Mouse (Mus musculus): Measurements from ENCODE around the gene Tex26.

The Tex26 gene

DNA sequence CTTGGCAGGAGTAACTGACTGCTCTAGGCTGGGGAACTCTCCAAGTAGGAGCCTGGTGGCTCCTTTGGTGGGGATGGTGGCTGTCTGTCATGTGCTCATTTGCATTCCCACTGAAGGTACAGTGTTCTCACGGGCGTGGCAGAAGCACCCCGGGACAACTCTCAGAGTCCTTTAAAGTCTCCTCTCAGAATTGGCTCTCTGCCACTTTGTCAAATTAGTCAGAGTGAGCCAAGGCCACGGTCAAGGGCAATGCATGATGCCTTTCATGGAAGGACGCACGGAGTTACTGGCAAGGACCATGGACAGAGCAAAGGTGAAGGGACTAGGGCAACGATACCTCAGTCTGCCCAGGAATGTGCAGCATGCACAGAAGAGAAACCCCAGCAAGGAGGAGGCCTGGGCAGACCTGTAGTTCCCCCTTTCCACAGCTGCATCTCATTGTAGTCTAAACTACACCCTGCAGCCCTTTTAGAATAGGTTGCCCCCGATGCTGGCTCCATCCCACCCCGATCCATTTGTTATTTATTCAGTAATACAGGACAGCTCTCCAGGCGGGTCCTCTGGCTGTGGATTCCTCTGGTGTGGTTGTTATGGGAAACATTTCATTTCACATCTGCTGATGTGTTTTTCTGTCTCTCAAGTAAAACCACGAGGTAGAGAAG lies 49.0 kb downstream of the Tex26 start:
- no peak for DNase-seq (ENCODE audit: low read depth, low spot score)

DNA sequence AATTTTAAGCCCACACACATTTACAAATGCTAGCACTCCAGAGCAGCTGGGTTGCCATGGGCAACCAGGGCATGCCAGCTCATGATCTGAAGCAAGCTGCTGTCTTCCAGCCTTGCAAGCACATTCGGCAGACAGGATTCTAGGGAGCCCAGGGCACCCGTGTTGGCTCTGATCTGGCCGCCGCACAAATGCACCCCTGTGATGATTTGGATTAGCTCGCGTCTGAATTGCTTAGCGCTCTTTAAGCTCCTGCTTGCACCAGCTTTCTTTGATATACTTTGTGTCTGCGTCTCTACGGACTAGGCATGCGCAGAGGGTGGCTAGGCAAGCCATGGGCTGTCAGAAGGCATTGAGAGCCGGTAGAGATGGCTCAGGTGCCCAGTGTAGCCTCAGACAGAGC lies 49.7 kb downstream of the Tex26 start:
- DNase-seq (ENCODE audit: low read depth, low spot score): peak; percentile 61

DNA sequence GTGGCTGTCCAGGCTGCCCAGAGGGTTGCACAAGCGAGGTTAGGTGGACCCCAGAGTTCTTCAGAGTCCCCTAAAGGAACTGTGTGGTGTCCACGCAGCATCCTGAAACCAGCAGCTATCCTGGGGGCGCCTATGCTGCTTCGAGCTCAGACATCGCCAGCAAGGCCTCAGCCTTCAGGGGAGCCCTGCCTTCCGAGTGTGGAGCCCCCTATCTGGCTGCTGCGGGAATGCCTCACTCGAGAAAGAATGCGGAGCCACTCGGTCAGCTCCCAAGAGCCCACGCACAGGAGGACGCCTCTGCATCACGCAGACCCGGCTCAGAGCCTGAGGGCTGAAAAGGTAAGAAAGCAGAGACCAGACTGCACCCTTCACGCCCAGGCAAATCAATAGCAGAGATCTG lies 50.8 kb downstream of the Tex26 start:
- no peak for DNase-seq (ENCODE audit: low read depth, low spot score)

DNA sequence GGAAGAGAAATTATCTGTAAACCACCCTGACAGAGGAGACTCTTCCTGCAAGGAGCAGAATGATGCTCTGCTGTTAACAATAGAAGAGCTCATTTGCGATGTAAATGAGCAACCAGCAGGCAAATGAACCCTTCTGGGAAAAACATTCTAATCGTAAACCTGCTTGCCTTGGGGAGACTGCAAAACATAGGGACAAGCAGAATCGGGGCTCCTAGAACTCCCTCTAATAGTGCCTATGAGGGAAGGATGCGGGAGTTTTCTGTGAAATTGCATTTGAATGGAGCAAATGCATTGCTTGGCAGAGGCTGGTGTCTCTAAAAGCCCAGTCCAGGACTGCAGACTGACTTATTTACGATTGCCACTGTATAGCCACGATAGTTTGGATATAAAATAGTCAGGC lies 56.2 kb downstream of the Tex26 start:
- DNase-seq (ENCODE audit: low read depth, low spot score): no peak

DNA sequence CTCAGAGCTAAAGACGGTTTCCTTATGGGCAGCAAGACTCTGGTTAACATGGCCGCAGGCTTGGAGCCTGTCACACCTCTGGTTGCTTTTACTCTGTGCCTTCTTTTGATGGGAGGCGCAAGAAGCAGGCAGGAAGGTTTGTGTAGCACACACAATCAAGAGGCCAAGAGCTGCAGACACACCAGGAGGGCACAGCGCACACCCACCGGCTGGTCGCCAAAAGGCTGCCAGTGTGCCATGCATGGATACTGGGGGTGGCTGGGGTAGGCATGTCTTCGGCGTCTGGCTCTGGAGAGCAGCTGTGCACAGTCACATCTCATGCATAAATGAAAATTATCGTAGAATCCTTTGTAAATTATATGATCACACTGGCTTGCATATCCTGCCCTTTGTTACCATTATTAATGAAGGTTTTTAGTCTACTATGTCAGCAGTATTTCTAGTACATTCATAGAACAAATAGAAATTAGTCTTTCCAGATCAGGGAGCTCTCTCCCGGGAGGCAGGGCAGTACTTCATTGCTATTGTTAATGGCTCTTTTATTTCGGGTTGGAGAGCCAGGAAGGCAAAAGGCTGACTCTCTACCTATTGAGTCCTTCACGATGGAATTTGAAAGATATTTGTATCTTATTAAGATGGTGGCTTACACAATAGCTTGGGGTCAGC lies 57.1 kb downstream of the Tex26 start:
- no peak for DNase-seq (ENCODE audit: low read depth, low spot score)

DNA sequence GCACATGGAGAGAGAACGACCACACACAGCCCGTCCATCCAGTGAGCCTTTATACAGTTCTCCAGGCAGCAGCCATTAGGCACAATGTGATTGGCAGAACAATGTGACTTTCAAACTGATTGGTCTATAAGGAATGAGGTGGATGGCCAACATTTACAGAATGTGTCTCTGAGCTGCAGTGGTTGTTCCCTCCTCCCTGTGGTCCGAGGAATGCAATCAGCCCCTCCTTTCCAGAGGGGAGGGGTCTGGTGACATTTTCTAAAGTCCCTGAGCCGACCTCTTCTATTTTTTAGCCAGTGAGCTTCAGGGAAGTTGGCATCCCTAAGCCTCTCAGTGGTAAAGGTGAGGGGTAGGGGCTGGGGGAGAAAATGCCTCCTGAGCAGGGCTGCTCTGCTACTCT lies 60.5 kb downstream of the Tex26 start:
- no peak for DNase-seq (ENCODE audit: low read depth, low spot score)

DNA sequence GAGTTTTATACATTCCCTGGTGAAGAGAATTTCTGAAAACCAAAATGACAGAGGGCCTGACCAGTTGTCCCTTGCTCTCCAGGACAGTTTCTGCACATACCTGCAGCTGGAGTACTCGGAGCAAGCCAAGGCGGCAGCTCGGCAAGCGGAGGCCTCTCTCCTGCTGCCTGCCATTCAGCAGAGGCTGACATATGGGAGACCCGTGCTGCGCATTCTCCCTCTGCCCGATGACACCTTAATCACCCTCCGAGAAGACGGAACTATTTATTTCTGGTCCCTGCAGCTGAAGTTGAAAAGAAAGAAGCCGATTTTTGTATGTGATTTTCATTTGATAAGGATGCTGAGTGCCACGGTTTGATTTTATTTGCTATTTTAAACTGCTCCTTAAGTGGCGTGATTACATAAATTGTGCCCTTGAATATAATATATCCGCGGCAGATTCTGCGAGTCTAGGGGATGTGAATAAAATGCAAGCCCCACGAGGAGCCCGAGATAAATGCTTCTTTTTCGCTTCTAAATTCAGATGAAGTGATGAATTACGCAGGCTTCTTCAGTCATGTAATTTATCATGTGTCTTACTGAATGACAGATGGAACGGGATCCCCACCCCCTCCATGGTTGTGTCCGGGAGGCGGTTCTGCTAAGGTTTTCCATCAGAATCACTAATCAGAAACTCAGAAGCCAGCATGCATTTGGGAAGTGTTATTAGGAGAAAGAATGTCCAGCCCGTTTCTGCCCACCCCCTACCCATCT lies 64.1 kb downstream of the Tex26 start:
- no peak for DNase-seq (ENCODE audit: low read depth, low spot score)

DNA sequence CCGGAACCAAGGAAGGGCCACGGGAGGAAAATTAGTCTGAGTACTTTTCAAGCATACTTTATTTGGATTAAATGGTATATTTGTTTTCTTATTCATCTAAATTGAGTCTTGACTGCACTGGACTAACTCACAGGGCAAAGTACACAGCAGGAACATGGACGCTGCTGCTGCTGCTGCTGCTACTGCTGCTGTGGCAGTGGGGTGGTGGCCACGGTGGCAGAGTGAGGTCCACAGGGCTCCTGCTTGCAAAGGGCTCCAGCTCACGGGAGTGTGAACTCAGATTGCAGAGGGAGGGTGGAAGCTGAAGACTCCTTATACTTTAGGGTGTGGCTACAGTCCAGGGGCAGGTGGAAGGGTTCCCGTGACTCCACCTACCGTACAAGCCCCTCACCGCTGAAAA lies 65.5 kb downstream of the Tex26 start:
- DNase-seq (ENCODE audit: low read depth, low spot score): no peak

DNA sequence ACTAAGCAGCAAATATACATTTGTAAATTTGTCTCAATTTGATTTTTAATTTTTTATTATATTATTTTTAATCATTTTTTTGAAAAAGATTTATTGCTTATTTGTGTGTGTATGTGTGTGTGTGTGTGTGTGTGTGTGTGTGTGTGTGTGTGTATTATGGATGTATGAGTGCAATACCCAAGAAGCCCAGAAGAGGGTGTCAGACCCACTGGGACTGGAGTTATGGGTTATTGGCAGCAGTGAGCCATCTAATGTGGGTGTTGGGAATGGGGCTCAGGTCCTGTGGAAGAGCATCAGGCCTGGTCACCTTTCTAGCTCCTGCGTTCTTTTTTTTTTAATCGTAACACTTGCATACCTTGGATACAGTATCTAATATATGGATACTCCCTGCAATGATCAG lies 66.6 kb downstream of the Tex26 start:
- no peak for DNase-seq (ENCODE audit: low read depth, low spot score)

DNA sequence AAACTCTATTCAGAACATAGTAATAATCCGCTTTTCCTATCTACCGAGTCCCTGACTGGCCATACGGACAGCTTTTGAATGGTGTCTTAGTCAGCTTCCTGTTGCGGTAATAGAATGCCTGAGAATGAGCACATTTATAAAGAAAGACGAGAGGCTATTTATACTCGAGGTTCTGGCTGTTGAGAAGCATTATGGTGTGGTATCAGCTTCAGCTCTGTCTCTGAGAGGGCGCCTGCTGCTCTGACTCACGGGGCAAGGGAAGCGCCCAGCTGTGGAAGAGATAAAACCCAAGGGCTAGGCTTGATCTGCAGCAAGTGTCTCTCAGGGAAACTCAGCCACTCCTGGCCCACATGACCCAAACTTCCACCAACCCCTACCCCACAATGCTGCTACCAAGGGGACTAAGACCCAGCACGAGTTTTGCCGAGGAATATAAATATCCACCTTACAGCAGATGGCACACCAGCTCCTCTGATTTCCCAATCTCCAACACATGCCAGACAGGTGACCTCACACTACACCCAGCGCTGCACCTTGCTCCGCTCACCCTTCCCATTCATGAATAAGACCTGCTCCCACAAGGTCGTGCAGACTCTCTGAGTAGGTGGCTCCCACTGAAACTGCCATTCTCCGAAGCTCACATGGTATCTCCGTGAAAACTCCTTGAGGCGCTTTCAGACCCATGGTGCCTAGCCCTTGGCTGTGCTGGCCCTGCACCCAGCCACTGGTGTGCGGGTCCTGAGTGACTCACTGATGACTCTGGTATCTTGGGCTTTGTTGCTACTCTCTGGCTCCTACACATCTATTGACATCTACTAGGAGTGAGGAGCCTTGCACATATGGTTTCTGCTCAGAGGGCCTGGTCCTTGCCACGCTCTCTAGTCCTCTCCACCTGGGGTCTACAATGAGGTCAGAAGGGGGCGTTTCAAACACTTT lies 68.9 kb downstream of the Tex26 start:
- no peak for DNase-seq (ENCODE audit: low read depth, low spot score)

DNA sequence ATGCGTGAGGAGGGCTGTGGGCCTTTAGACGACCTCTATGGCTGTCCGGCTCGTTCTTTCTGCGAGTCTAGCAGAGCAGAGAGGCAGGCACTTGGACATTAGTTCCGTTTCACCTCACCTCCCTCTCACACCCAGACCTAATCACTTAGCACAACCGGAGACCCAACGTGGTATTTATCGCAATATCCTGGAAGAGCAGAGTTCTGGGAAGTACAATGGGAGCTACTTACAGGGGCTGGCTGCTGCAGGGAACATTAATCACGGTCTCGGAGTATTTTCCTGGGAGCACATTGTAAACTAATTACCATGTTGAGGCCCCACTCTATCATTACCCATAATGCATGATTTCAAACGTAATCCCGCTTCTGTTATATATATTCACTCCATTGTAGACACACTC lies 70.9 kb downstream of the Tex26 start:
- no peak for DNase-seq (ENCODE audit: low read depth, low spot score)

DNA sequence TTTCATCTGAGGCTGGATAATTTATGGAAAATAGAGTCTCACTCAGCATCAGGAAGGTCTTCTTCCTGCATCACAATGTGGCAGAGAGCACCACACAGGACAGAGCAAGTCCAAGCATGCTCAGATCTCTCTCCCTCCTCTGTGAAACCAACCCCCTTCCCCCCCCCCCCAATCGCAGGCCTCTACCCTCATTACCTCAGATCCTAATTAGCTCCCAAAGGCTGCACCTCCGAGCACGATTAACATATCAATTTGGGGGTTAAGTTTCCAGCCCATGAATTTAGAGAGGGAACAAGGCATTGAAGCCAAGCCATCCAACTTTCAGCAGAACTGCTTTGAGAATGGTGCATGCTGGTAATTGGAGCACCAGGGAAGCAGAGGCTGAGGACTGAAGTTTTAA lies 73.2 kb downstream of the Tex26 start:
- no peak for DNase-seq (ENCODE audit: low read depth, low spot score)

DNA sequence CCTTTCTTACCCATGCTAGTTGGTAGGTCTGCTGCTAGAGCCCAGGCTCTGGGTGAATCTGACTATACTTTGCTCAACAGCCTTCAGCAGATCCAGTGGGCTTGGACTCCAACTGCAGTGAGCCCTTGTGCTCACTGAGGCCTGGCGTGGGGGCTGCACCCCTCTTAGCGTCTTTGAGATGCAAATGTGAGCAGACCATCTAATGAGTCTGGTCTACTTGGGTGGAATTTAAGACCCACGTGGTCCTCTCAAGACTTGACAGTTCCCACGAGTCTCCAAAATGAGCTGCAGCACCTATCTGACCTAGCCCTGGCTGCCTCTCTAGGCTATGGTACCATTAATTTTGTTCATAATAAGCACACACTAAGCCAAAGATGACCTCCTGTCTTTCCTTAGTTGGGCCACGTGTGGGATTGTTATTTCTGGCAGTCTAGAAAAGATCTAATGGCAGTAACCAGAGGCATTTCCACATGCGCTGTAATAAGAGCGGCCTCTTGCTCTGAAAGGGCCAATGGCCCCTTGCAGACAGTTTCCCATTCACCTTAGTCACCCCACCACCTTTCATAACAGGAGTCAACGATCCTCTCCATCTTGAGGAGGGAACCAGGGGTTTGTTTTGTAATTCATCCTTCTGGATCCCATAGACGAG lies 74.1 kb downstream of the Tex26 start:
- DNase-seq (ENCODE audit: low read depth, low spot score): no peak

DNA sequence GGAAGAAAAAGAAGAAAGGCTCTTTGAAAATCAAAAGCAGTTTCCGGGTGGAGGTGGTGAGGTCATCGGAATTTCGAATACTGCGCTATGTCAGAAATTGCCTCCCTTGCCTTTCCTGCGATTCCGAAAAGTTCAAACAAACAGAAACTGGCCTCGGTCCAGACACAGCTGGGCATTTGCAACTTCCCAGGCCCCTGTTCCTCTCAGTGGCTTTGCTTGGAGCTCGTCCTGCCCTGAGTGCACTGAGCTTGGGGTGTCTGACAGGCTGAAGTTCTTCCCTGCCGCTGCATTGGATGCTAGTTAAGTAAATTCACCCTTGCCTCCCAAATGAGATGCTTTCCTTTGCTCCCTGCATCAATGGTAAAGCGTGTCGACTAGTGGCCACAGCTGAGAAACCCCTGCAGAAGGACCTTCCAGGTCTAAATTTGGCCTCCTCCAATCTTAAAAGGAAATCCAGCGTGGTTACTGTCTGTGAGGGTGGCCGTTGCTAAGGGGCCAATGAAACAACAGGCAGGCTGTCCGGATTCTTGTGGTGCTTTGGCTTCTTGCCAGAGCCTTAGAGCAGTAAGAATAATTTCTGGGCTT lies 74.7 kb downstream of the Tex26 start:
- no peak for DNase-seq (ENCODE audit: low read depth, low spot score)

DNA sequence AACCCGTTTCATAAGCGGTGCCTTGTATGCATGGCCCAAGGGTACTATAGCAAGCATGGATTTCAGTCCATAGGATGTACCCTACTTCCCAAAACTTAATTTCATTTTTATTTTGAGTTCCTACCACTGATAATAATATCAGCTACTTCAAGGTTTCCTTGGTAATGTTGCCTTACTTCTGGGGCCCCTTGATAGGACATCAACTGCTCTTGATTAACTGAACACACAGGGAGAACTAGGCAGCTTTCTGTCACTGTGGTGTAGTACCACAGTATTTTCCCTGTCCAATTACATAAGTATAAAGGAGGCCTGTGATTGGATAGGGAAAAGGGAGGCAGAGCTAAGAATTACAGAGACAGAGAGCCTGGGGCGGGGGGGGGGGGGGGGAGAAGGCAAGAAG lies 75.4 kb downstream of the Tex26 start:
- DNase-seq (ENCODE audit: low read depth, low spot score): no peak

DNA sequence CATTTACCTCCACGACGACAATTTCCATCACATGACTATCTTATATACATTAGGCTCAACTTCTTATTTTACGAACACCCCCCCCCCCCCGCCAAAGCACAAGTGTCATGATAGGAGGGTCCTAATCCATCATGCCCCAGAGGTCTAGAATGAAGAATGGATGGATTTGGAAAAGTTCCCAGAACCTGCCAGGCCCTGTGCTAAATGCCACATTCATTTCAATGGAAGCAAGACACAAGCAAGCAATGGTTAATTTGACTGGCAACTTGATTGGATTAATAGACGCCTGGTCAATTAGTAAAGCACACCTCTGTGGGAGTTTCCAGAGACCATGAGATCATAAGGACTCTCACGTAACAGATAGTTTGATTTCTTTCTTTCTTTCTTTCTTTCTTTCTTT lies 77.7 kb downstream of the Tex26 start:
- DNase-seq (ENCODE audit: low read depth, low spot score): no peak

Measured in retina, postnatal 7 days (tissue).